8 mouse cellular contexts compared by ENCODE assay signal in genomic region chr12:111165146-111165812, GRCm38 (mm10). TPM values are rescaled to one million over a fixed set of nuclear protein-coding genes. Genes with fewer than 3 reads are reported as not detected.
A peak's percentile ranks its signal among the peaks of the same experiment; 100 is the strongest.
DNase-seq lines count a peak whose midpoint lies in the region; ATAC-seq and TF ChIP-seq lines count a peak whose summit lies in the region.

No protein-coding gene starts in this region.

- no peaks in the 10 kb centered on the region for H3K9me3 ChIP-seq in intestine, postnatal 0 days (ENCODE audit: control insufficient read depth)
- no peaks in the 10 kb centered on the region for H3K9me3 ChIP-seq in liver, embryonic 16.5 days (replicated peaks; ENCODE audit: control insufficient read depth, low read length)

- intact Hi-C loops in left cerebral cortex, adult 2 months (cut with DNase I): loop anchor here (5.0 kb wide), 1 partner anchor 87 kb away; no protein-coding TSS in a partner anchor

- H3K4me3 ChIP-seq in left cerebral cortex, adult 2 months: peak overlapping the region; percentile 44; the same call in 1 of the 2 replicates
- peak overlapping the region; percentile 78; the same call in 1 of the 2 replicates for H3K4me3 ChIP-seq in intestine, postnatal 0 days (ENCODE audit: low read depth, low read length)
- peak overlapping the region; percentile 73 for H3K4me3 ChIP-seq in liver, embryonic 16.5 days (ENCODE audit: low read depth, low read length)

- peak overlapping the region; percentile 79 for H3K27ac ChIP-seq in left cerebral cortex, adult 2 months
- H3K27ac ChIP-seq in intestine, postnatal 0 days (ENCODE audit: low read depth, low read length): peak overlapping the region; percentile 74
- peak overlapping the region; percentile 54 for H3K27ac ChIP-seq in liver, embryonic 16.5 days (ENCODE audit: low read length)

- no peak for DNase-seq in left cerebral cortex, adult 2 months (ENCODE audit: extremely low spot score in 1 of 2, low spot score in 2 of 2)
- DNase-seq in left cerebral cortex, adult 8-10 months (ENCODE audit: low spot score in 2 of 2): no peak
- peak; percentile 43 for DNase-seq in cerebellum, adult 8-10 months
- peak; percentile 44 for DNase-seq in gastrocnemius, postnatal 10 days
- peak; percentile 50 for DNase-seq in neural tube, embryonic 10.5 days (ENCODE audit: extremely low spot score, low spot score)
- DNase-seq in thymus, postnatal 0 days (ENCODE audit: low spot score): peak; percentile 52

- peak; percentile 36 for TF ChIP-seq CTCF in left cerebral cortex, adult 2 months (IDR thresholded peaks at IDR 0.05)
- TF ChIP-seq CTCF in intestine, postnatal 0 days (IDR thresholded peaks at IDR 0.05; ENCODE audit: low read depth): peak; percentile 73

- no peak overlapping the region; the same call in 1 of the 2 replicates for H3K9ac ChIP-seq in intestine, postnatal 0 days (ENCODE audit: low read depth, low read length)
- H3K9ac ChIP-seq in liver, embryonic 16.5 days (ENCODE audit: low read depth, low read length): peak overlapping the region; percentile 59

- peak; percentile 28; the same call in 1 of the 2 replicates for ATAC-seq in intestine, postnatal 0 days
- ATAC-seq in liver, embryonic 16.5 days (ENCODE audit: low read depth): peak; percentile 37; the same call in 1 of the 2 replicates

- 0 out of 2 replicates have a peak, but pooled peaks cover 4% of the 10 kb centered on the region for H3K4me1 ChIP-seq in intestine, postnatal 0 days (replicated peaks; ENCODE audit: control insufficient read depth, insufficient read depth, low read length)
- peaks cover 31% of the 10 kb centered on the region for H3K4me1 ChIP-seq in liver, embryonic 16.5 days (ENCODE audit: control insufficient read depth, low read depth, low read length)

- H3K27me3 ChIP-seq in intestine, postnatal 0 days (replicated peaks; ENCODE audit: control insufficient read depth, insufficient read depth, low read length): no peaks in the 10 kb centered on the region
- H3K27me3 ChIP-seq in liver, embryonic 16.5 days (ENCODE audit: control insufficient read depth, insufficient read depth, low read depth, low read length): no peaks in the 10 kb centered on the region

- 76% methylated on average over 10 of the region's 10 CpGs for WGBS in intestine, postnatal 0 days
- WGBS in liver, embryonic 16.5 days (ENCODE audit: insufficient replicate concordance): 57% methylated on average over 10 of the region's 10 CpGs

- H3K36me3 ChIP-seq in intestine, postnatal 0 days (ENCODE audit: control insufficient read depth, insufficient read depth): no peaks in the 10 kb centered on the region
- no peaks in the 10 kb centered on the region for H3K36me3 ChIP-seq in liver, embryonic 16.5 days (ENCODE audit: control insufficient read depth, insufficient read depth)

- H3K4me2 ChIP-seq in intestine, postnatal 0 days (replicated peaks; ENCODE audit: low read depth): peak overlapping the region; percentile 90
- peak overlapping the region; percentile 71 for H3K4me2 ChIP-seq in liver, embryonic 16.5 days (ENCODE audit: low read depth, low read length)

RNA-seq across cellular contexts. Expression of gene Traf3, which starts 0.9 kb away (rescaled TPM):
- total RNA-seq in left cerebral cortex, adult 2 months (2021): 10 to 100 TPM; 40.8 to 49.1 TPM
- 10 to 100 TPM; 28.3 to 41.2 (median 36.2) TPM for total RNA-seq in left cerebral cortex, adult 8-10 months (2022)
- total RNA-seq in gastrocnemius, postnatal 10 days (2021): 10 to 100 TPM; 20.6 to 26.6 TPM
- polyA plus RNA-seq in intestine, postnatal 0 days (2015; fragmentation: Nextera tagmentation; extraction: Ambion mirVana): 3.4 and 4.0 TPM in 2 replicates
- polyA plus RNA-seq in liver, embryonic 16.5 days (2015; fragmentation: Nextera tagmentation; extraction: Ambion mirVana): 1.6 and 2.3 TPM in 2 replicates
- polyA plus RNA-seq in thymus, postnatal 0 days (2015; fragmentation: Nextera tagmentation; extraction: Ambion mirVana): 11.7 and 13.1 TPM in 2 replicates

RNA-seq across cellular contexts. Expression of gene 4930595D18Rik, which starts 19.0 kb away (rescaled TPM):
- total RNA-seq in left cerebral cortex, adult 2 months (2021): not detected
- not detected for total RNA-seq in left cerebral cortex, adult 8-10 months (2022)
- total RNA-seq in gastrocnemius, postnatal 10 days (2021): under 1 TPM; 0.31 to 0.45 TPM
- polyA plus RNA-seq in intestine, postnatal 0 days (2015; fragmentation: Nextera tagmentation; extraction: Ambion mirVana): not detected in 2 replicates
- polyA plus RNA-seq in liver, embryonic 16.5 days (2015; fragmentation: Nextera tagmentation; extraction: Ambion mirVana): not detected in 2 replicates
- 0.34 TPM in 1 of 2 replicates, not detected in the other for polyA plus RNA-seq in thymus, postnatal 0 days (2015; fragmentation: Nextera tagmentation; extraction: Ambion mirVana)

Comparison
In these comparisons a context has a peak if more than half of its experiments do, and no peak if none do; other contexts are left out.
1. DNase-seq: peak in cerebellum, adult 8-10 months (single experiment), gastrocnemius, postnatal 10 days (single experiment), neural tube, embryonic 10.5 days (single experiment) and thymus, postnatal 0 days (single experiment); none in left cerebral cortex, adult 2 months (0 of 2) and left cerebral cortex, adult 8-10 months (0 of 2).
2. Peak in every context shown above with its lines, with median percentiles within 50 percentile points of each other: H3K27ac ChIP-seq and H3K4me3 ChIP-seq.